Mouse (Mus musculus): ENCODE measurements at regions not wholly inside any gene's neighbourhood (a gene's known extent, or its start where the extent isn't known, plus 50 kb on each side); places are given as distances from the start of the nearest gene placed in this dataset.
"Not testable (repeated sequence)": the region's sequence is repeated elsewhere in the genome, so short reads cannot be mapped to it uniquely, and the experiment has no call there.

DNA sequence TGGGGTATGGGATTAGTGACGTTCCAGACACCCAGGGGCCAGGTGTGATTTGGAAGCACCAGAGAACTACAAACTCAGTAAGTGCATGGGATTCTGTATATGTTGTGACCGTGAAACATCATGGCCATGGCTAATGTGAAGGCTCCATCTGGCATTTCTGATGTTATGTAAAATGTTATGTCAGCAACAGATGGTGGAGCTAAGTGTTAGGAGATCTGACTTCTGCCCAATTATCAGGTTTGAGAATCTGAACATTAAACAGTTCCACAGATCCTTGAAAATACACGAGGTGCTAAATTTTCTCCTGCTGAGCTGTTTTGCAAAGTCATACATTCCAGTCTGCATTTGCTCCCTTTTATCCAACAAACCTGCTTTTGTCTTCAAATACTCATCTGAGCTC lies 223.6 kb upstream of the Egfl6 start:
- ATAC-seq (ENCODE audit: poor library complexity, severe bottlenecking): no peak

DNA sequence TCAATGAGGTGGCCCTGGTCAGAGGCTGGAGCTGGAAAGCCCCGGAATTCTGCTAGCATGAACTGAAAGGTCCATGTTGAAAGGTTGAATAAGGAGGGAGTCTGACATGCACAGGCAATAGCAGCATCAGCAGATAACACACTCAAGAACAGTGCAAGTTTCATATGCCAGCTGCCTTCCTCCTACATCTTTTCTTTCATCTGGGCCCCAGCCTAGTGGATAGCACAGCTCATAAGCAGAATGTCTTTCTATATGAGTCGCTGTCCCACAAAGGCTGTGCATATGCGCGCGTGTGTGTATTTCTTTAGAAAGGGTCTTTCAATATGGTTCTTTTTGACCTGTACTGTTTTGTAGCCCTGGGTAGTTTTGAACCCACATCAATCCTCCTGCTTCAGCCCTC lies 222.7 kb upstream of the Egfl6 start:
- ATAC-seq (ENCODE audit: poor library complexity, severe bottlenecking): no peak

DNA sequence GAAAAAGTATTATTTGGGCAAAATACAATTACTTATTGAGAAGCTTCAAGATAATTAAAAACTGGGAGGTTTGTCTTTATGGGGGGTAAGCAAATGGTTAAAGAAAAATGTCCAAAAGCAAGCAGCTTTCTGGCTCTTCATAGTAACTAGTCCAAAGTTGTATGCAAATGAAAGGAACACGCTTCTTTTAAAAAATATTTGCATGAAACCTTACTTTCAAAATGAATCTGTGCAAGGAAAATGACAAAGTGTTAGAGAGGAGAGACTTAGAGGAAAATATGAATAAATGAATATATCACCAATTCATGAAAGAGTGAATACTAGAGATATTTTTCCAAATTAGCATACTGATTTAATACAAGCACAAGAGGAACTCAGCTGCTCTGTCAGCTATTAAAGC lies 220.4 kb upstream of the Egfl6 start:
- ATAC-seq (ENCODE audit: poor library complexity, severe bottlenecking): no peak

DNA sequence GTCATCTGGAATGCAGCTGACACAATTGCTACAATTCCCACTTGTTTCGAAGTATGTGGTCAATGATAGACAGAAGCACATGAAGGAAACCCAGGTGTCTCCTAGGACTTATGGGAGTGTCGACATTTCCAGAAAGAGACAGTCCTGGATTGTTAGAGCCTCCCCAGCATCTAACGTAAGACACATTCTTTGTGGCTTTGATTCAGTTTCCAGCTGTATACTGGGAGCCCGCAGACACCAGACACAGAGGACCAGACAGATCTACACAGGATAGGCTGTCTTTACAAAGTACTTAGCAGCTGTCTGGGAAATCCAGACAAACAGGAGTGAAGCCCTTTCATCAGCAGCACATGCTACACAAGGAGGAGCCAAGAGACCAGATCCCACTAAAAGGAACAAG lies 220.0 kb upstream of the Egfl6 start:
- ATAC-seq (ENCODE audit: poor library complexity, severe bottlenecking): no peak

DNA sequence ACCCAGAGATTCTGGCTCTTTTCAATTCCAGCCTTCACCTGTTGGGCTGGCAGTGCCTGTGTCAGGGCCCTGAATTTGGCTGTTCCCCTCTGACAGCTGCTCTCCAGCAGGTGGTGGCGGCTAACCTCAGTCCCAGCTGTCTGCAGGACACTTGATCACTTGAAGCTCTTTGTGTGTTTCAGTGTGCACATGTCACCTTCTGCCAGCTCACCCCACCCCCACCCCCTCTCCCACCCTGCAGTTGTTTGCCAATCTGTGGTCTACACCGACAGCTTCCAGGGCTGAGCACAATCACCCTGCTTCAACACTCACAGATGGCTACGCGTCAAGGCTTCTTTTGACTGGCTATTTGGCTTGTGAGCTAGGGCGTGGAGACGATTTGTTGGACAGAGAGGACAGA lies 217.7 kb upstream of the Egfl6 start:
- ATAC-seq (ENCODE audit: poor library complexity, severe bottlenecking): 0 out of 2 replicates have a peak, but pooled peaks have one; percentile 15

DNA sequence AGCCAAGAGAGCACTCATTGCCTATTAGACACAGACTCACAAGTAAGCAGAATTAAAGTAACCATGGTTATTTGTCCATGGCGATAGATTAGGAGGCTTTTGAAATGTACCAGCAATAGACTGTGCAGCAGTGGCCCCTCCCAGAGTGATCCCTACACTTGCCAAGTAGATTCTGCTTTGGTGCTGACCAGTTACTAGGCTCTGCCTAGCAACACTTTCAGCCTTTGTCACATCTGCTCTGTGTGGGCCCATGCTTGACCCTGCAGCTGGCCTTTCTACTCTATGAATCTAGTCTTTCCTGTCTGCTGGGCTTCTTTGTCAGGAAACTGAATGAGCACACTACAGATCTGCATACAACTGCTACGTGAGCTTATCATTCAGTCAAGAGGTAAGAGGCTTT lies 215.5 kb upstream of the Egfl6 start:
- no peak for ATAC-seq (ENCODE audit: poor library complexity, severe bottlenecking)

DNA sequence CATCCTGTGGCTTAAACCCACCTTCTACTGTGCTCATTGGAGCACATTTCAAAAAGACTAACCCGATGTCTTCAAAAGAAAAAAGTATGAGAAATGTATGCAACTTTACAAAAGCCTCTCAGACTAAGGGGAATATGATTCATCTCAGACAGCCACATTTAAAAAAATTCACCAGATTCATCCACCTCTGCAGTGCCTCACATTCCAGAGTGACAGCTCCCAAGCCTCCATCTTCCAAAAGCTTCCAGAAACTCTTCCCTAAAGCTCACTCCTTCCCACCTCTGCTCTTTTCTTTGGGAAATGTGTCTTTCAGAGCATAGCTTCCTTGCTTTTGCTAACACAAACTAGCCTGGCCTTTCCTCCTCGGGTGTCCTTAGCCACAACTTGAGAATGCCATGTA lies 210.1 kb upstream of the Egfl6 start:
- ATAC-seq (ENCODE audit: poor library complexity, severe bottlenecking): no peak

DNA sequence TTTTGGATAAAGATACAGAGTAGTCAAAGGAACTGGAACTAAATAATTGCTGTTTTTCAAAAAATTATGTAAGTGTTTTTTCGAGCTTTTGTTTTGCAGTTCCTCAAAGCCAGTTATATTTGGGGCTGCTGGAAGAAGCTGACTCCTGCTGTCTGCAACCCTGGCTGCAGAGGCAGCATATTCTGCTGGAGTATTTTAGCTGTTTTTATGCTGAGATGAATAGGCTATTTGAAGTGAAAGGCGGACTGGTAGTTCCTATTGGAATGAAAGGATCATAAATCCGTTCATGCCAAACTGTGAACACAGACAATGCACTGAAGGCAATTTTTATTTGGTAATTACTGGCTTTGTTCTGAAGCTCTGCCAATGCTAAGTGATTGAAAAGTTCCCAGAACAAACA lies 203.5 kb upstream of the Egfl6 start:
- no peak for ATAC-seq (ENCODE audit: poor library complexity, severe bottlenecking)

DNA sequence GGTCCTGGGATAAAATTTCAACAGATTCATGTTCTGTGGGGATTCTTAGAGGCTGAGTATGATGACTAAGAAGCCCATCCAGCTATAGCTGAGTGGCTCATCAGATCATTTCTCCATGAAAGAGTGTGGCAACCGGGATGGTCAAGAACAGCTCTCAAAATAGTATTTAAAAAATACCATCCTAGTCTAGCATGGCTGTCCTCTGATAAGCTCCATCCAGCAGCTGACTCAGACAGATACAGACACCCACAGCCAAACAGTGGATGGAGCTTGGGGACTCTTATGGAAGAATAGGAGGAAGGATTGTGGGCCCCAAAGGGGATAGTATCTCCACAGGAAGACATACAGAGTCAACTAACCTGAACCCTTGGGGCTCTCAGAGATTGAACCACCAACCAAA lies 201.6 kb upstream of the Egfl6 start:
- not testable (repeated sequence) for ATAC-seq (ENCODE audit: poor library complexity, severe bottlenecking)

DNA sequence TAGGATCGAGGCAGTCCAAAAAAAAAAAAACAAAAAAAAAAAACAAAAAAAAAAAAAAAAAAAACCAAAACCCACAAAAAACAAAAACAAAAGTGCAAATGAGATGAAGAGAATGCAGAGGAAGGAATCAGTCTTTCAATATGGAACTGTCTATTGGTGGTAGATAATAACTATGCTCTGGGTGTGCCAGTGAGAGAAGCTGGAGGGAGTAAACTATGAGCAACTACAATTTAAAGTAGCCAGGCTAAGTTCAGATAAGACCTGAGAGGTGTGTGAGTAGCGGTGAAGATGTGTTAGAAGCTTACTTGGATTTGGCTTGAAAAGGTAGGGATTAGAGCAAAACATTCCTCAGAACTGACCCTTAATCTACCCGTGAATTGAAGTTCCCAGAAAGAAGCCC lies 200.1 kb upstream of the Egfl6 start:
- ATAC-seq (ENCODE audit: poor library complexity, severe bottlenecking): no peak

DNA sequence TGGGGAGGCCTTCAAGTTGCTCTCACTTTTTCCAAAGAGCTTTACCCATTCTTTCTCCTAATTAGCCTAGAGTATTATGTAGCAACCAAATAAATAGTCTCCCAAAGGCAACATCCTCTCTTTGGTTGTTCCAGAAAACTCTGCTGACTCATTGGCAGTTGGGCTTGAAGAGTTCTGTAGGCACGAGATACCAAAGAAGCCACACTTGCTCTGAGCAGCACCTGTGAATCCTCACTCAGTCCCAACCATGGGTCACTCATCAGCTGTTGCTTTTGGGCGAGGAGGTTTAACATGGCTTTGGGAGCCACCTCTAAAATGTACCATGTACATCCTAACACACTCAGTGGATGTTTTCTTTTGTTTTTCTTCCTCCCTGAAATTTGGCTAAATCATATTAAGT lies 197.9 kb upstream of the Egfl6 start:
- ATAC-seq (ENCODE audit: poor library complexity, severe bottlenecking): no peak

DNA sequence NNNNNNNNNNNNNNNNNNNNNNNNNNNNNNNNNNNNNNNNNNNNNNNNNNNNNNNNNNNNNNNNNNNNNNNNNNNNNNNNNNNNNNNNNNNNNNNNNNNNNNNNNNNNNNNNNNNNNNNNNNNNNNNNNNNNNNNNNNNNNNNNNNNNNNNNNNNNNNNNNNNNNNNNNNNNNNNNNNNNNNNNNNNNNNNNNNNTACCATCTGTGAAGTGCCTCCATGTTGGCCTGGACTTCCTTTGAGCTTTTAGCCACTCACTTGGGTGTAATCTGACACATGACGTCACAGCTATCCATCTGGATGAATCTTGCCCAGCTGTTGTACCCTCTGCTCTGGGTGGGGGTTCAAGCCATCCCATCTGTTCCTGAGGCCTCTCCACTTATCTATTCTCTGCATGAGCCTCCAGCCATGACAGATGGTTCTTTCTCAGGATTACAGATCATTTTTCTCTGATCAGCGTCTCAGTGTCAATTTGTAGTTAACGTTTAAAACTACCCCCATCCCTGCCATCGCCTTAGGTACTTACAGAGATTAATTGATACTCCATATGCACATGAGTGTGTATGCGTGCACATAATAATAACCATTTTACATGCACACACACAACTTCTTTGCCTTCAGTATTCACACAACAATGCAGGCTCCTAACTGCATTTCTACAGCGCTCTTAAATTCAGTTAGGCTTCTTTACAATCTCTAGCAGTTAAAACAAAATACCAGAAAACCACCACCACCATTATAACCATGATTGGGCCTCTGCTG lies 194.0 kb upstream of the Egfl6 start:
- ATAC-seq (ENCODE audit: poor library complexity, severe bottlenecking): no peak

DNA sequence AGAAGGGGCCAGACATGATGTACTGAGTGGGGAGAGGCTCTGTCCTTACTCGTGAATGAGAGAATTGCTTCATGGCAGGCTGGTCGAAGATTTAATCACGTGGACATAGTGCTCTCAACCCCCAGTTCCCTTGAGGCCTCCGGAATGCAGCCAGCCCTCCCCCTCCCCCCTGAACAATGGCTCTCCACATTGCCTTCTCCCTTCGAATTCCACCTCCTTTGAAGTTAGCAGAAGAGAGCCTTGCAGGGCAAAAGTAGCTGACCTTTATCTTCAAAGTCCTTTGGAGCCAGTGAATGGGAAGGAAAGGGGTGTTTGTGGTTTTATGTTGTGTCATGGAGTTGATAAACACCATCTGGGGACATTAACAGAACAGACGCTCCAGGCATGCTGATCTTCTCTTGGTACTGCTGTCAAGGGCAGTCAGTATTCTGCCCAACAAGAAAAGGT lies 187.9 kb upstream of the Egfl6 start:
- no peak for ATAC-seq (ENCODE audit: poor library complexity, severe bottlenecking)

DNA sequence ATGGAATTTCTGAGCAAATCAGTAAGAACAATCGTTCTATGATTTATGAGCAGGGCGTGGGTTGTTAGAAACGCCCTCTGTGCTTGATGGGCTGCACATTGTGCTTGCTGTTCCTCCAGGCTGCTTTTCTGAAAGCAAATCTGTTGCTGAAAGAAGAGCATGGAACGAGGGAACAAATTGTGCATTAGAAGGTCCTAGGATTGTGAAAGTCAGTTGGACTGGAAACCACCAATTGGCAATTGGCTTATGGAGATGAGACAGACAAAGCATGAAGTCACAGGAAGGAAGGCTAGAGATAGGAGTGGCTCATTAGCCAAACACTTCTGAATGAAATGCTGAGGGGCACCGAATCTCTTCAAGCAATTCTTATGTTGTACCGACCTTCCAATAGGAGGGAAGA lies 181.5 kb upstream of the Egfl6 start:
- ATAC-seq (ENCODE audit: poor library complexity, severe bottlenecking): no peak

DNA sequence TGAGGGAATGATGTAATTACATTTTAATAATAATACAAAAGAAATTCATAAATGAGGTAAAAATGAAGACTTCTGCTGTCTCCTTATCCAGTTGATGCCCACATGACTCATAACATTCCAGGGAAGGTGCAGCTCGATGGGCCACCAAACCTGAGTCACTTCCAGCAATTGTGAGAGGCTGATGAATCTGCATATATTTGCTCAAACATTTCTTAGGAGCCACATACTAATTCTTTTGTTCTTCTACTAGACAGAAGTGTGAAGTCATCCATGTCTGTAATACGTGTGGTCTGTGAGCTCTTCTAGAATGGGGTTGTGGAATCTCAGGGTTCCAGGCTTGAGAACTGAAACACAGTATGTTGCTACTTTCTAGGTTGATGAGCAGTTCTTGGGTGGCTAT lies 180.1 kb upstream of the Egfl6 start:
- ATAC-seq (ENCODE audit: poor library complexity, severe bottlenecking): no peak

DNA sequence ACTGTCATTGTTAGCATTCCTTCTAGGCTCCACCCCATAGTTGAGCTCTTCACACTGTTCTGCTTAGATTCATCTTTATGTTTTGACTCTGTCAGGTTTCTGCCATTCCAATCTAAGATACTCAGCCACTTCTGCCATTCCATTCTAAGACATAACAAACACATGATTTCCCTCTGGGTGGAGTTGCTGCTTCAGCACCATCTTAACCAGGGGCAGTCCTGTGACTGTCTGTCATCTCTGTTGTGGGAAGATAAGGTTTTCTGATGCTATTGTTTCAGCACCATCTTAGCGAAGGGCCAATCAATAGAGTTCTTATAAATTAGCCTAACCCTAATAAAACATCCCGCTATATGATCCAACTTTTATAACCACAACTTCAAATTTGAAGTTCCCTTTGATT lies 176.6 kb upstream of the Egfl6 start:
- no peak for ATAC-seq (ENCODE audit: poor library complexity, severe bottlenecking)

DNA sequence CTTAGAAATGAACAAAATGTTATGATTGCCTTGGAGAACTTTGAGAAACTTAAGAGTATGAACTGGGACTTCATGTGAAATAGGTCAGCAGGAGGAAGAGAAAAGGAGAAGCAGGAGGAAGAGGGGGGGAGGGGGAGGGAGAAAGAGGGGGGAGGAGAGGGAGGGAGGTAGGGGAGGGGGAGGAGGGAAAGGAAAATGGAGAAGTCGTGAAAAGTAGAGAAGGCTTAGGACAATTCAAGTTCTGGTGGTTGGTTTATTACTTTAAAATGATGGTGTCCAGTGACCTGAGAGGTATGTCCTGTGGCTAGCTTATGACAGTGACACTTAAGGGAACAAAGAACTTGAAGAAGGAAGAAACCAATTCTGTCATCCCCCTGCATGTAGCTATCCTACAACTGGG lies 171.6 kb upstream of the Egfl6 start:
- peak; percentile 73 for ATAC-seq (ENCODE audit: poor library complexity, severe bottlenecking)

DNA sequence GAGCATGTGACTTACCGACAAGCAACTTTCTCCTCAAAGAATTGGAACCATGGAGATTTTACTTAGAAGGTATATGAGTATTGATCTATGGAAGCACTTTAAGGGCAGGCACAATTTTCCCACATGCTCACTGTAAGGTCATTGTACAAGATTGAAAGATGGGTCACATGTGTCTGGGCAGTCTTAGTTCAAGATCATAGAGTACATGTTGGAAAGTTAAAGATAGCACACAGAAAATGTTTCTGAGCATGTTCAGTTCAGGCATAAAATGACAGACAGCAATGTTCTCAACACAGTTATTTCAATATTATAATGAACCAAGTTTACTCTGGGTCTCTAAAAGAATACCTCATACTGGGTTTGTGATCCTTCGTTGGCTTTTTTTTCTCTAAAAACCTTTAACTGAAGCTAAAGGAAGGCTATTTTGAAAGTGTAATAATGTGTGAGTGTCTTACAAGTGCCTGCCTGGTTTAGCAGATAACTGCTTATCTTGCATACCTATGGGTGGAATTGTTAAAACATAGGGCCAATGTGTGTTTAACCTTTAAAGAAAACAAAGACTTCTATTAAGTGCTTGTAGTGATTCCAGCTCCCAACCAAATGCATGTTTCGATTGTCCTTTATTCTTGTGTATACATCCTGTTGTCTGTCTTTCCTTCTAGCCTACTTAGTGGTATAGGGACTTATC lies 169.6 kb upstream of the Egfl6 start:
- no peak for ATAC-seq (ENCODE audit: poor library complexity, severe bottlenecking)

DNA sequence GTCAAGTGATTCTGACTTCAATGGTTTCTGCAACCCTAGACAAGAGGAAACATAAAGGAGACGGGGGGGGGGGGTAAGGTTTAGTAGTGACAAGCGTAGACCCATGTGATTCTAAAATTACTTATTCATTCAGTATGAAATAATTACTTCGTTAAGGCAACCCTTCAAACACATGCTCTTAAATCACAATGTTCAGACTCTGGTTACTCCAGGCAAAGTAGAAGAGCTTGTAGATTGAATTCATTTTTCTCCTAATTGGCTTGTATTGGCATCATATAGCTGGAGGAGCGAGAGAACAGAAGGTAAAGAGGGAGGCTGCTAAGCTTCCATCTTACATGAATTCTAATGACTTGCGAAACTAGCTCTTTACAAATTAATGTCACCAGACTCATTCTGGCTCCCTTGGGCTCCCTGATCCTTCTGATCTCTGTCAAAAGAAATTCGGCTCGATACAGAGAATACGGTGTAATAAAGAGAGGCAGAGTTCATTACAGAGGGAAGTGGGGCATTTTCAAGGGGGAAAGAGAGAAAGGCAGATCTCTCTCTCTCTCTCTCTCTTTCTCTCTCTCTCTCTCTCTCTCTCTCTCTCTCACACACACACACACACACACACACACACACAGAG lies 163.6 kb upstream of the Egfl6 start:
- no peak for ATAC-seq (ENCODE audit: poor library complexity, severe bottlenecking)

DNA sequence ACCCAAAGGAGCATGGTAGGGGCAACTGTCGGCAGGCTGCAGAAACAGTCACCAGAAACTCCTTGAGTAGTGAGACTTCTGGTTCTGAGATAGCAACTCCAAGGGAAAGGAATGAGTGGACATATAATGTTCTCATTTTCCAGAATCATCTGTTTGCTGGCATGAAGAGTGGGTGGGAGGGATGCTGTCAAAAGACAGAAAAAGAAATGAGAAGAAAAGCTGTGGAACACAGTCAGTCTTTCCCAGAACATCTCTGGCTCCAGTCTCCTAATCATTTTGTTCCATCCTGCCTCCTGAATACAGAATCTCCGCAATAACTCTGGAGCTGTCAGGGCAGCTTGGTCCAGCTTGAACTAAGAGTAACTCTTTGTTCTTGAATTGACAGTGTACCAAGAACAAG lies 145.8 kb upstream of the Egfl6 start:
- ATAC-seq (ENCODE audit: poor library complexity, severe bottlenecking): no peak

DNA sequence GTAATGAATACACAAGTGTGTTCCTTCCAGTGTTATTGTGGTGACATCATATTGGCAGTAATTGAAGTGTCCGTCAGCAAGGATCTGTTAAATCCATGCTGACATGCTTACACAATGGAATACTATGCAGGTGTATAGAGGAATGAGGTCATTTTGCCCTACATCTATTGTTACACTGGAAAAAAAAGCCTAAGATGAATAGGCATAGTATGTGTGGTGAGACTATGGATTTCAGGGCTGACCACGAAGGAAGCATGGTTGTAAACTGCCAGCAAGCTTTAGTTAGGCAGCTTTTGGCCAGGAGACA lies 143.1 kb upstream of the Egfl6 start:
- no peak for ATAC-seq (ENCODE audit: poor library complexity, severe bottlenecking)

DNA sequence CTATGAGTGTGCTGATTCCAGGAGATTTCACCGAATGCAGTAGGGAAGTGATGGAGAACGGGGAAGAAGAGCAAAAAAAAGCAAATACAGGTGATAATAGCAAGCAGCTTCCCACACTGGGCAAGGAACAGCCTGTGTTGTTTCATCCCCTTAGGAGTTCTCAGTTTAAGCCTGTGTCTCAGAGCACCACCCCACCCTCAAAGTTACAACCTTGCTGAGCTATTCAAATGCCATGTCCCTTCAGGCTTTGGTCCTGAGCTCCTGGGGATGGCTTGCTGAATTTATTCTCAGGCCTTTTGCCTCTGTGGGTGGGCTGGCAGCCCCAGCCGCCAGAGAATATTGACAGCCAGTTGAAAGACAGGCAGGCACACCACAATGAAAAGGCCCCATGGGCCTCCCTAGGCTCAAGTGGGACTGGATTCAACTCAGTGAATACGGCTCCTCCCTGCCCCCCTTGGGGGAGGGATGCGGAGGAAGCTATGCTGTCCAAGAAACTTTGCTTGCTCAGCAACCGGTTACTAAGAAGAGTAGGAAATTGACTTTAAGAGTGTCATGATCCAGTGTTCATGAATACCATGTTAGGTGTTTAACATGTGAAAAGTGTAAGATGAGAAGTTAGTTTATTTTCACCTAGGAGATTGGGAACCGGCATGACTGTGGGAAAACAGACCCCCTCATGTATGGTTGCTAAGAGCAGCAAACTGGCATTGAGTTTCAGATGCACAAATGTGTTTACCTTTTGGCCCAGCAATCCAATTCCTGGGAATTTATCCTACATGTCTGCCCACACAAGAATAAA lies 142.5 kb upstream of the Egfl6 start:
- no peak for ATAC-seq (ENCODE audit: poor library complexity, severe bottlenecking)
